Mouse (Mus musculus): ENCODE data around the gene Slc17a8. TPM values are rescaled to one million over a fixed set of nuclear protein-coding genes. Genes with fewer than 3 reads are reported as not detected.

Gene Slc17a8
- total and polyA plus RNA-seq, 2 experiments from 2014 or later, result 3.3 to 7.0 TPM

DNA sequence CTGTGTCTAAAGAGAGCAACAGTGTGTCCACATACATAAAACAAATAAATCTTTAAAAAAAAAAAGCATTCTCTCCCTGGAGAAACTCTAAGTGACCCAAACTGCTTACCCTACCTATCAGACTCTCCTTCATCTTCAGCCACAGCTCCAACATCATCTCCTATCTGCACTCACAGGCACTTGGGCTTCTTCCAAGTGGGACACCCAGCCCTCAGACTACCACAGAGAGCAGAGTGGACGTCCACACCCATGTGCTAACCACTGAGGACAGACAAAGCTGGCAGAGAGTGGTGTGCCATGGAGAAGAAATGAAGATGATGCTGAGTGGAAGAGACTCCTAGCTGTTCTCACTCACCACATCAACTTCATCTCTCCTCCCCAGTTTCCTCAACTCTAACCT, 25.5 kb downstream of the Slc17a8 start:
- Histone ChIP-seq H3K27me3 (ENCODE audit: insufficient read depth, low read length) (no peaks in the 10 kb centered on the region), H3K4me1 (ENCODE audit: insufficient read depth, low read length) (no peaks in the 10 kb centered on the region; the same call in 1 of the 2 replicates), H3K4me2 (ENCODE audit: low read depth, low read length) (no peak overlapping the region), H3K4me3 (ENCODE audit: low read length) (no peak overlapping the region), H3K9me3 (ENCODE audit: low read length) (no peaks in the 10 kb centered on the region), H3K27ac (no peak overlapping the region), H3K36me3 (ENCODE audit: insufficient read depth, low read length) (no peaks in the 10 kb centered on the region), H3K9ac (replicated peaks; ENCODE audit: low read length) (no peak overlapping the region)
- WGBS, result 69% methylated on average over 1 of the region's 1 CpGs
- no peak for DNase-seq (ENCODE audit: low spot score)
- no peak for ATAC-seq
- no peak for TF ChIP-seq CTCF (IDR thresholded peaks at IDR 0.05; ENCODE audit: low read depth)

DNA sequence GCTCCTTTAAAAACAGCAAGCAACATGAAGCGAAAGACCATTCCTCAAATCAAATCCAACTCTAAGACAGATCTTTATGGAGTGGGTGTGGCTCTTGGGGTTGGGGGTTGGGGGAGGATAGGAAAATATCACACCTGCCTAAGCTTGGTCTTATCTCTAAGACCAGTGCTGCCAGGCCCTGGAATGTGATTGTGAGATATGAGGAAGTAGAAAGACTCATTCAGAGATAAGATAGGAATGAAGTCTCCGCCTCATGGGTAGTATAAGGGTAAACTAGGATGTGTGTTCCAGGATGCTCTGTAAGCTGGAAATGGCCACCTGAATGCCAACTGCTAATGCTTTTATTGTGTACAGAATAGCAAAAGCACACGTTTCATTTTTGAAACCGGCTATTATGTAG, 26.7 kb downstream of the Slc17a8 start:
- DNase-seq (ENCODE audit: low spot score) (no peak), ATAC-seq (no peak)
- H3K4me1 ChIP-seq (ENCODE audit: insufficient read depth, low read length), result no peaks in the 10 kb centered on the region; the same call in 1 of the 2 replicates
- no peaks in the 10 kb centered on the region for H3K27me3 ChIP-seq (ENCODE audit: insufficient read depth, low read length)
- H3K4me2 ChIP-seq (ENCODE audit: low read depth, low read length), result no peak overlapping the region
- no peaks in the 10 kb centered on the region for H3K36me3 ChIP-seq (ENCODE audit: insufficient read depth, low read length)
- no peak overlapping the region for H3K4me3 ChIP-seq (ENCODE audit: low read length)
- no peak overlapping the region for H3K27ac ChIP-seq
- TF ChIP-seq CTCF (IDR thresholded peaks at IDR 0.05; ENCODE audit: low read depth), result no peak
- no peaks in the 10 kb centered on the region for H3K9me3 ChIP-seq (ENCODE audit: low read length)
- WGBS, result 93% methylated on average over 4 of the region's 4 CpGs
- H3K9ac ChIP-seq (replicated peaks; ENCODE audit: low read length), result no peak overlapping the region

DNA sequence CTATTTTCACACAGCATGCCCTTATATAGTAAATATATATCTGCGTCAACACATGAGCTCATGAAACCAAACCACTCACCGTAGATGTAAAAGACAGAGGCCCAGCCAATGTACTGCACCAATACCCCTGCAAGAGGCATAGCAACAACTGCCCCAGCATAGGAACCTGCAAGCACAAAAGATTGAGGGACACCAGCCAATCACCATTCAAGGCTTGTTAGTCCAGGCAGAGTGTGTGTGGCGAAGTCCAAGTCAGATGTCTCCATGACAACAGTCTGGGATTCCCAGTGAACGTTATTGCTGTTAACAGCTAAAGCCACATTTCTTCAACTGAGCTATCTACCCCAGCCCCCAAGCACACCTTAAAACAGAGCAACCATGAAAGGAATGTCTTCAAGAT, 28.3 kb downstream of the Slc17a8 start:
- peak; percentile 51 for ATAC-seq
- Histone ChIP-seq H3K27ac (no peak overlapping the region), H3K9ac (replicated peaks; ENCODE audit: low read length) (no peak overlapping the region), H3K9me3 (ENCODE audit: low read length) (no peaks in the 10 kb centered on the region), H3K27me3 (ENCODE audit: insufficient read depth, low read length) (no peaks in the 10 kb centered on the region), H3K4me3 (ENCODE audit: low read length) (no peak overlapping the region), H3K4me1 (ENCODE audit: insufficient read depth, low read length) (no peaks in the 10 kb centered on the region; the same call in 1 of the 2 replicates), H3K4me2 (ENCODE audit: low read depth, low read length) (no peak overlapping the region), H3K36me3 (ENCODE audit: insufficient read depth, low read length) (no peaks in the 10 kb centered on the region)
- WGBS, result 32% methylated on average over 4 of the region's 4 CpGs
- no peak for TF ChIP-seq CTCF (IDR thresholded peaks at IDR 0.05; ENCODE audit: low read depth)
- peak; percentile 47 for DNase-seq (ENCODE audit: low spot score)

DNA sequence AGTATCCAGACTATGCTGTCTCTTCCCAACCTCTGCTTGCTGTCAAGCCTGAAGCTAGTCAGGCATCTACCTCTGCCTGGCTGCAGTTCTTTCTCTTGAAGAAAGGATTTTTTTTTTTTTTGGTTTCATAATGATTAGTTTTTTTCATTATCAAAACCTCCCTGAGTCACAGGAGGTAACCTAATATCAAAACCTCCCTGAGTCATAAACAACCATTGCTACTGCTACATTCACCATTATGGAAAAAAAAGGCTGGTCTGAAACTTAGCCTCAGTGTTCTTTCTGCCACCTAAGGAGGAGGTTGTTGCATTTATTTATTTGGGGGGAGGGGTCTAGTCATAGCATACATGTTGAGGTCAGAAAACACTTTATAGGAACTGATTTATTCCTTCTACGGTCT, 31.2 kb downstream of the Slc17a8 start:
- 95% methylated on average over 1 of the region's 1 CpGs for WGBS
- Histone ChIP-seq H3K36me3 (ENCODE audit: insufficient read depth, low read length) (no peaks in the 10 kb centered on the region), H3K4me2 (ENCODE audit: low read depth, low read length) (no peak overlapping the region), H3K27ac (no peak overlapping the region), H3K9ac (replicated peaks; ENCODE audit: low read length) (no peak overlapping the region), H3K4me3 (ENCODE audit: low read length) (no peak overlapping the region), H3K9me3 (ENCODE audit: low read length) (no peaks in the 10 kb centered on the region), H3K27me3 (ENCODE audit: insufficient read depth, low read length) (no peaks in the 10 kb centered on the region), H3K4me1 (ENCODE audit: insufficient read depth, low read length) (no peaks in the 10 kb centered on the region; the same call in 1 of the 2 replicates)
- TF ChIP-seq CTCF (IDR thresholded peaks at IDR 0.05; ENCODE audit: low read depth), result no peak
- no peak for DNase-seq (ENCODE audit: low spot score)
- ATAC-seq, result no peak

DNA sequence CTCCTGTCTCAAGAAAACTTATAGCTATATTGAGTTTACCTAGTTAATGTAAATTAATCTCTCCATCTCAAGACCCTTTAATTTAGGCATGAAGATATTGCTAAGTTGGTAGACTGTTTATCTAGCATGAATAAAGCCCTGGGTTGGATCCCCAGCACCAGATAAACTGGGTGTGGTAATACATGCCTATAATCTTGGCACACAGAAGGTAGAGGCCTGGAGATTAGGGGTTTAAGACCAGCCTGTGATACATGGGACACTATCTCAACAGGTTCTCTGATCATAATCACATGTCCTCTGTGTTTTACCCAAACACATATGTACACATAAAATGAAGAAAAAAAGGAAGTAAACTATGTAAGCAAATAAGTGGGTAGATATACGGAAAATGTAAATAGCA, 32.3 kb downstream of the Slc17a8 start:
- ATAC-seq (no peak), DNase-seq (ENCODE audit: low spot score) (no peak)
- Histone ChIP-seq H3K36me3 (ENCODE audit: insufficient read depth, low read length) (no peaks in the 10 kb centered on the region), H3K27me3 (ENCODE audit: insufficient read depth, low read length) (no peaks in the 10 kb centered on the region), H3K4me3 (ENCODE audit: low read length) (no peak overlapping the region), H3K4me1 (ENCODE audit: insufficient read depth, low read length) (no peaks in the 10 kb centered on the region; the same call in 1 of the 2 replicates), H3K27ac (no peak overlapping the region), H3K4me2 (ENCODE audit: low read depth, low read length) (no peak overlapping the region), H3K9ac (replicated peaks; ENCODE audit: low read length) (no peak overlapping the region), H3K9me3 (ENCODE audit: low read length) (no peaks in the 10 kb centered on the region)
- WGBS, result 92% methylated on average over 1 of the region's 1 CpGs
- TF ChIP-seq CTCF (IDR thresholded peaks at IDR 0.05; ENCODE audit: low read depth), result no peak

DNA sequence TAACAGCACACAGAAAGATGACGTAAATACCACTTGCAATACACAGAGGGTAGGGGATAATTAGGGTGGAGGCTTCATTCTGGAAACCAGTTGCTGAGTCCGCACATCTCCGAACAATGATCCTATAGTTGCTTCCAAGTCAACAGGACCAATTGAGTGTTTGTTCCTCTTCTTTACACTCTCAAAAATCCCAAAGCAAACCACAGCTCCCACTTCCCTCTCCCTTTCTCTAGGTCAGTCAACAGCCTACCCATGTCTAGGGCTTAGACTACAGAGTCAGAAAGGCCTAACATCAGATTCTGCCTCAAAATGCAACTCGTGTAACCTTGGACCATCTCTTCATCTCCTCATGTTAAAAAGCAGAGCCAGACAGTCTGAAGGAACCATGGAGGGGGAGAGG, 36.3 kb downstream of the Slc17a8 start:
- no peak for DNase-seq (ENCODE audit: low spot score)
- H3K27me3 ChIP-seq (ENCODE audit: insufficient read depth, low read length), result no peaks in the 10 kb centered on the region
- TF ChIP-seq CTCF (IDR thresholded peaks at IDR 0.05; ENCODE audit: low read depth), result no peak
- H3K9ac ChIP-seq (replicated peaks; ENCODE audit: low read length), result no peak overlapping the region
- no peak overlapping the region for H3K4me2 ChIP-seq (ENCODE audit: low read depth, low read length)
- 87% methylated on average over 4 of the region's 4 CpGs for WGBS
- no peak overlapping the region for H3K4me3 ChIP-seq (ENCODE audit: low read length)
- no peak overlapping the region for H3K27ac ChIP-seq
- no peak for ATAC-seq
- no peaks in the 10 kb centered on the region for H3K36me3 ChIP-seq (ENCODE audit: insufficient read depth, low read length)
- H3K4me1 ChIP-seq (ENCODE audit: insufficient read depth, low read length), result no peaks in the 10 kb centered on the region
- H3K9me3 ChIP-seq (ENCODE audit: low read length), result no peaks in the 10 kb centered on the region

DNA sequence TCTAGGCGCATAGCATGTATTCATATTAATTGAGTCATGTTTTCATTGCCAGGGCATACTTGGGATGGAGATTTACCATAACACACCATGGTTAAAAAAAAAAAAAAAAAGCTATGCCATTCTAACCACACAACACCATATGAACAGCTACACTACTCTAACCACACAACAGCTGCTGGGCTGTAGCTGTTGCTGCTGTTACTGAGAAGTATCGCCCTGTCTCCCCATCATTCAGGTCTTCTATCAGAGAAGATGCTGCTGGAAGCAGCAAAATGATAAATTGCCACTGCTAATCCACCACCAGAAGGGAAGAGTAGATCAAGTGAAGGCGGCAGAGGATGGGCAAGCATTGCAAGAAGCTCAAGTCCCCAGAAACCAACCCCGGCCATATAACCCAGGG, 42.3 kb downstream of the Slc17a8 start:
- Histone ChIP-seq H3K9me3 (ENCODE audit: low read length) (no peaks in the 10 kb centered on the region), H3K36me3 (ENCODE audit: insufficient read depth, low read length) (no peaks in the 10 kb centered on the region), H3K27me3 (ENCODE audit: insufficient read depth, low read length) (no peaks in the 10 kb centered on the region), H3K4me1 (ENCODE audit: insufficient read depth, low read length) (no peaks in the 10 kb centered on the region), H3K4me3 (ENCODE audit: low read length) (no peak overlapping the region), H3K9ac (replicated peaks; ENCODE audit: low read length) (no peak overlapping the region), H3K27ac (no peak overlapping the region), H3K4me2 (ENCODE audit: low read depth, low read length) (no peak overlapping the region)
- ATAC-seq (no peak), DNase-seq (ENCODE audit: low spot score) (no peak)
- no peak for TF ChIP-seq CTCF (IDR thresholded peaks at IDR 0.05; ENCODE audit: low read depth)
- 94% methylated on average over 4 of the region's 4 CpGs for WGBS
